Mouse (Mus musculus): Measurements from ENCODE around the gene Esrrg. TPM values are rescaled to one million over a fixed set of nuclear protein-coding genes. Genes with fewer than 3 reads are reported as not detected.

The Esrrg gene
- polyA plus RNA-seq, 1 experiment from 2014 or later: 51.4 TPM

DNA sequence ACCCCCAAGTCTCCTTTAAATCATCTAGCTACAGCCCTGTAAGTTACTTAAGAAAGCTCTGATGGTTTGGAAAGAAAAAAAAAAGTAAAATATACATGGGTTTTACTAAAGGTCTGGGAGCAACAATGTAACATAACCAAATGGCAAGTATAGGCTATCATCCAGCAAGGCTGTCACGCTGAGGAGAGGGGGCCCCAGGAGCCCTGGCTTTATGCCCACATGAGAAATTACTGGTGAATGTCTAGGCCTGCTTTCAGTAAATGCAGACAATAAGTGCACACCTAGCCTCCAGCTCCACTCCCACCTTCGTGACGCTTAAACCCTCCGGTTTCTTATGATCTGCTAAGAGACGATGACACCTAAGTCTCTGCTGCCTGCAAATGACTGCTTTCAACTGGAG, 360.9 kb downstream of the Esrrg start:
- Histone ChIP-seq H3K4me2 (ENCODE audit: low read depth, low read length) (no peak overlapping the region), H3K9me3 (ENCODE audit: control insufficient read depth, low read length) (no peaks in the 10 kb centered on the region), H3K4me1 (ENCODE audit: control insufficient read depth, insufficient read depth, low read length) (no peaks in the 10 kb centered on the region), H3K4me3 (ENCODE audit: low read depth, low read length) (no peak overlapping the region), H3K36me3 (ENCODE audit: control insufficient read depth, insufficient read depth, low read length) (no peaks in the 10 kb centered on the region), H3K9ac (replicated peaks; ENCODE audit: low read depth, low read length) (no peak overlapping the region), H3K27ac (ENCODE audit: low read depth, low read length) (no peak overlapping the region), H3K27me3 (ENCODE audit: control insufficient read depth, insufficient read depth, low read length) (no peaks in the 10 kb centered on the region)
- WGBS: 82% methylated on average over 5 of the region's 5 CpGs
- no peak for ATAC-seq (ENCODE audit: low read depth)

DNA sequence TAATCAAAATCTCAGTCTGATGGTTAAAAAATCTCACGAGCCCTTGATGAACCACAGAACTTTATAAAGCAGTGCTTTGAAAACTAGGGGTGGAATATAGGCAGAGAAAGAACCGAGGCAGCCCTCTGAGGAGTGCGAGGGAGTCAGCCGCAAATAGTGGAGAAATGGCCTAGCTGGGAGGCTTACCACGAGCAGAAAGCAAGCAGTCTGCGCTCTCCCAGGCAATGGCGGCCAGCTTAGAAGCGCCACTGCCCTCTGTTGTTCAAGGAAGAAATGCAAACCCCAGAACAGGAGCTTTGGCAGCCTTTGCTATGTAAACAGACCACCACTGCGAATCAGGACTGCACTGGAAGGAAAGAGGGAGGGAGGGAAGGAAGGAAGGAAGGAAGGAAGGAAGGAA, 365.8 kb downstream of the Esrrg start:
- 12% methylated on average over 9 of the region's 9 CpGs for WGBS
- 0 out of 2 replicates have a peak, but pooled peaks cover 4% of the 10 kb centered on the region for H3K4me1 ChIP-seq (ENCODE audit: control insufficient read depth, insufficient read depth, low read length)

DNA sequence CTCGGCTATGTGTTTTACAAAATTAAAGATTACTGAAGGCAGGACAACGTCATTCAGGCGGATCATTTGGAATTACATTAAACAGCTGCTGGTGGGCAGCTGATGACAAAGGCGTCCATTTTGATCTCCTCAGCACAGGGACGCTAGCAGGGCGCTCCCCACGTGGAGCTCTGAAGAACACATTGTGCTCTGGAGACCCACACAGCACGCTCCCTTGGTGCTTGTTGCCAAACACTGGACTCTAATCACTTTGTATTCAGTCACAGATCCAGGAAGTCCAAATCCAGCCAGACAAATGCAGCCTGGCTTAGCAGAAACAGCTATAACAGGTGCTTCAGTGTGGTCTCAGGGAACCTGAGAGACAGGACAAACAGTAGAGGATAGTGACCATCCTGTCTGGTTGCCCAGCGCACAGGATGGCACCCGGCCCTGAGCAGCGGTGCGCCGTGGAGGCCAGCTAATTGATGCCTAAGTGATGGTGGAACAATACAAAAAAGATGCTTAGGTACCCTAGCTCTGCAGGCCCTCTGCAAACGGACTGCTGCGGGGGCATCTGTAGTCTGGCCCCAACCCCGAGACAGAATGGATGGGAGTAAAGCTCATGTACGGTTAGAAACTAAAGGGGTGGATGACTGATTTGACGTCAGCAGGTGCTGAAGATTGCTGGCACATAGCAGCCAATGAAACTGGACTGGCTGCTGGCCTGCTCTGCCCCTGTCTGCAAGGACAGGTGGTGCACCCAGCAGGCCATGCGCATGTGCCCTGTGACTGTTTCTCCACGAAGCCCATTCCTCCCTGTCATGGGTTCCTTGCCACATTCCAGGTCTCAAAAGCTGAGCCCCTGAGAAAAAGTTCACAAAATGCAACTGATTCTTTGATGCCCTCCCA, 367.1 kb downstream of the Esrrg start:
- Histone ChIP-seq H3K4me3 (ENCODE audit: low read depth, low read length) (no peak overlapping the region), H3K9me3 (ENCODE audit: control insufficient read depth, low read length) (no peaks in the 10 kb centered on the region), H3K36me3 (ENCODE audit: control insufficient read depth, insufficient read depth, low read length) (no peaks in the 10 kb centered on the region), H3K27me3 (ENCODE audit: control insufficient read depth, insufficient read depth, low read length) (no peaks in the 10 kb centered on the region; the same call in 1 of the 2 replicates), H3K4me1 (ENCODE audit: control insufficient read depth, insufficient read depth, low read length) (0 out of 2 replicates have a peak, but pooled peaks cover 4% of the 10 kb centered on the region), H3K4me2 (ENCODE audit: low read depth, low read length) (no peak overlapping the region), H3K9ac (replicated peaks; ENCODE audit: low read depth, low read length) (0 out of 2 replicates have a peak overlapping the region, but pooled peaks have one; percentile 7), H3K27ac (ENCODE audit: low read depth, low read length) (no peak overlapping the region)
- ATAC-seq (ENCODE audit: low read depth): no peak
- 56% methylated on average over 20 of the region's 20 CpGs for WGBS

More for the DNA sequence above, 365.8 kb downstream of the Esrrg start:
- Histone ChIP-seq H3K4me2 (ENCODE audit: low read depth, low read length) (no peak overlapping the region), H3K9me3 (ENCODE audit: control insufficient read depth, low read length) (no peaks in the 10 kb centered on the region), H3K27me3 (ENCODE audit: control insufficient read depth, insufficient read depth, low read length) (no peaks in the 10 kb centered on the region; the same call in 1 of the 2 replicates), H3K9ac (replicated peaks; ENCODE audit: low read depth, low read length) (no peak overlapping the region), H3K4me3 (ENCODE audit: low read depth, low read length) (no peak overlapping the region), H3K27ac (ENCODE audit: low read depth, low read length) (no peak overlapping the region), H3K36me3 (ENCODE audit: control insufficient read depth, insufficient read depth, low read length) (no peaks in the 10 kb centered on the region)
- ATAC-seq (ENCODE audit: low read depth): peak; percentile 46; the same call in 1 of the 2 replicates

- H3K9me3 ChIP-seq (ENCODE audit: control insufficient read depth, low read length): no peaks in the 10 kb centered on the region
- no peak overlapping the region for H3K4me2 ChIP-seq (ENCODE audit: low read depth, low read length)
- H3K9ac ChIP-seq (replicated peaks; ENCODE audit: low read depth, low read length): no peak overlapping the region
- no peak for ATAC-seq (ENCODE audit: low read depth)
- no peaks in the 10 kb centered on the region for H3K36me3 ChIP-seq (ENCODE audit: control insufficient read depth, insufficient read depth, low read length)
- no peaks in the 10 kb centered on the region; the same call in 1 of the 2 replicates for H3K27me3 ChIP-seq (ENCODE audit: control insufficient read depth, insufficient read depth, low read length)
- WGBS: 90% methylated on average over 9 of the region's 9 CpGs
- H3K4me3 ChIP-seq (ENCODE audit: low read depth, low read length): no peak overlapping the region
- no peak overlapping the region for H3K27ac ChIP-seq (ENCODE audit: low read depth, low read length)
- H3K4me1 ChIP-seq (ENCODE audit: control insufficient read depth, insufficient read depth, low read length): 0 out of 2 replicates have a peak, but pooled peaks cover 4% of the 10 kb centered on the region
Measured at GRCm38 (mm10) chr1:187976353-187976730, 367.8 kb downstream of the Esrrg start.

DNA sequence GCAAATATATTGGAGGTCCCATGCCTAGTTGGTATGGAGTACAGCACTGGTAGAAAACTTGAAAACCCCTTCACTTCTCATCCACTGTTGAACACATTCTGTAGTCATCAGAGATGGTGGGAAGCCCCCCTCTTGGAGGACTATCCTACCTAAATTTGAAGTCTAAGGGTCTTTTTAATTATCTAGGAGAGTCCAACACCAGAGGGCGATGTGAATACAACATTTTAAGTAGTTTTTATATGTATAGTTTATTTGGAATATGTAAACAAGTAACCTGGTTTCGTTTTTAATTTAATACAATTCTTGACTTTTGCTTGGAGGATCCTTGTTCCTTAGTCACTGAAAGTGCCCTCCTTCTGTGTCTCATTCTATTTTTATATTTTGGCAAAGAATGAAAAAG, 372.4 kb downstream of the Esrrg start:
- Histone ChIP-seq H3K4me3 (ENCODE audit: low read depth, low read length) (no peak overlapping the region), H3K4me1 (ENCODE audit: control insufficient read depth, insufficient read depth, low read length) (no peaks in the 10 kb centered on the region), H3K36me3 (ENCODE audit: control insufficient read depth, insufficient read depth, low read length) (no peaks in the 10 kb centered on the region), H3K9ac (replicated peaks; ENCODE audit: low read depth, low read length) (no peak overlapping the region), H3K27ac (ENCODE audit: low read depth, low read length) (no peak overlapping the region), H3K4me2 (ENCODE audit: low read depth, low read length) (no peak overlapping the region), H3K9me3 (ENCODE audit: control insufficient read depth, low read length) (no peaks in the 10 kb centered on the region), H3K27me3 (ENCODE audit: control insufficient read depth, insufficient read depth, low read length) (no peaks in the 10 kb centered on the region; the same call in 1 of the 2 replicates)
- ATAC-seq (ENCODE audit: low read depth): no peak
- 86% methylated on average over 2 of the region's 2 CpGs for WGBS

GRCm38 (mm10) chr1:187983177-187983576, 374.6 kb downstream of the Esrrg start:
- no peak overlapping the region for H3K9ac ChIP-seq (replicated peaks; ENCODE audit: low read depth, low read length)
- H3K4me1 ChIP-seq (ENCODE audit: control insufficient read depth, insufficient read depth, low read length): no peaks in the 10 kb centered on the region
- H3K36me3 ChIP-seq (ENCODE audit: control insufficient read depth, insufficient read depth, low read length): no peaks in the 10 kb centered on the region
- no peaks in the 10 kb centered on the region for H3K9me3 ChIP-seq (ENCODE audit: control insufficient read depth, low read length)
- no peak for ATAC-seq (ENCODE audit: low read depth)
- H3K27ac ChIP-seq (ENCODE audit: low read depth, low read length): no peak overlapping the region
- no peak overlapping the region for H3K4me2 ChIP-seq (ENCODE audit: low read depth, low read length)
- no peak overlapping the region for H3K4me3 ChIP-seq (ENCODE audit: low read depth, low read length)
- no peaks in the 10 kb centered on the region for H3K27me3 ChIP-seq (ENCODE audit: control insufficient read depth, insufficient read depth, low read length)
- WGBS: 12% methylated on average over 4 of the region's 4 CpGs

DNA sequence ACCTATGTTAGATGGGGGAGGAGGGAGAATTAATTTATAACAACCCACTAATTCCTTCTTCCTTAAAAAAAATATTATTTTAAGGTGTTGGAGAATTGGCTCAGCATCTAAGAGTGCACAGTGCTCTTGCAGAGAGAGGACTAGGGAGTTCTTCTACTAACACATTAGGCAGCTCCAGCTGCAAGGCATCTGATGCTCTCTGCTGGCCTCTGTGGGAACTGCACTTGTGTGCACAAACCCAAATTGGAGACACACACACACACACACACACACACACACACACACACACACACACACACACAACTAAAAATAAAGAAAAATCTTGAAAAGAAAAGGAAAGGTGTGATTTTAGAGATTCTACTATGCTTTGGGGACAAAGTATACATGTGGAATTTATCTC, 381.6 kb downstream of the Esrrg start:
- Histone ChIP-seq H3K36me3 (ENCODE audit: control insufficient read depth, insufficient read depth, low read length) (no peaks in the 10 kb centered on the region), H3K4me1 (ENCODE audit: control insufficient read depth, insufficient read depth, low read length) (no peaks in the 10 kb centered on the region), H3K4me2 (ENCODE audit: low read depth, low read length) (no peak overlapping the region), H3K27ac (ENCODE audit: low read depth, low read length) (no peak overlapping the region), H3K27me3 (ENCODE audit: control insufficient read depth, insufficient read depth, low read length) (no peaks in the 10 kb centered on the region), H3K4me3 (ENCODE audit: low read depth, low read length) (no peak overlapping the region), H3K9ac (replicated peaks; ENCODE audit: low read depth, low read length) (no peak overlapping the region), H3K9me3 (ENCODE audit: control insufficient read depth, low read length) (no peaks in the 10 kb centered on the region)
- ATAC-seq (ENCODE audit: low read depth): no peak

DNA sequence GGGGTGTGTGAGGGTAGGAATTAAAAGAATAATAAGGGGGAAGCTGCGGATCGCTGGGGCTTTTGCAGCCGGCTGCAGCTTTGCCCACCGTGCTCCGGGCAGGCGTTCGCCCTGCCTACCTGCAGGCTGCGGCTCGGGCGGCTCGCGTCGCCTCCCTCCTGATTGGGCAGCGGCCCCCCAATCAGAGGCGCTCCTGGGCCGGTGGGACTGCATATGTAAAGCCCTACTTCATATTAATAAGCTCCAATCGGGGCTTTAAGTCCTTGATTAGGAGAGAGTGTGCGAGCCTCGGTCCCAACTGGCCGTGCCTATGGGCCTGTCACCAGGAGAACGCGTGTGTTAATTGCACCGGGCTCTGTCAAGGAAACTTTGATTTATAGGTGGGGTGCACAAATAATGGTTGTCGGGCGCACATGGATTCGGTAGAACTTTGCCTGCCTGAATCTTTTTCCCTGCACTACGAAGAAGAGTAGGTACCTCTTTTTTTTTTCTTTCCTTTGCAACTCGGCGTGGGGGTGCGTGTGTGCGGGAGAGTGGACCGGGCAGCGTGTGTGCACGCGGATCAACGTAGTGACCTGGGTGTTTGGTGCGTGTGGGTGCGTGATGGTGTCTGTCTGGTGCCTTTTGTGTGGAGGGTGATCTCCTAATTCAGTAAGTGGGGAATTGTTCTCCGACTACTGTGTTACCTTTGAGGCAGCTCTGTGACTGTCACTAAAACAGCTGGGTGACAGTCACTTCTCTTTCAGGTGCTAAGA, 389.2 kb downstream of the Esrrg start:
- Histone ChIP-seq H3K9ac (replicated peaks; ENCODE audit: low read depth, low read length) (peak overlapping the region; percentile 32; the same call in 1 of the 2 replicates), H3K4me3 (ENCODE audit: low read depth, low read length) (peak overlapping the region; percentile 43), H3K4me2 (ENCODE audit: low read depth, low read length) (peak overlapping the region; percentile 87), H3K27ac (ENCODE audit: low read depth, low read length) (peak overlapping the region; percentile 10; the same call in 1 of the 2 replicates), H3K9me3 (ENCODE audit: control insufficient read depth, low read length) (no peaks in the 10 kb centered on the region), H3K4me1 (ENCODE audit: control insufficient read depth, insufficient read depth, low read length) (no peaks in the 10 kb centered on the region), H3K27me3 (ENCODE audit: control insufficient read depth, insufficient read depth, low read length) (no peaks in the 10 kb centered on the region), H3K36me3 (ENCODE audit: control insufficient read depth, insufficient read depth, low read length) (no peaks in the 10 kb centered on the region)
- under 1% methylated on average over 39 of the region's 39 CpGs for WGBS
- ATAC-seq (ENCODE audit: low read depth): peak; percentile 95

DNA sequence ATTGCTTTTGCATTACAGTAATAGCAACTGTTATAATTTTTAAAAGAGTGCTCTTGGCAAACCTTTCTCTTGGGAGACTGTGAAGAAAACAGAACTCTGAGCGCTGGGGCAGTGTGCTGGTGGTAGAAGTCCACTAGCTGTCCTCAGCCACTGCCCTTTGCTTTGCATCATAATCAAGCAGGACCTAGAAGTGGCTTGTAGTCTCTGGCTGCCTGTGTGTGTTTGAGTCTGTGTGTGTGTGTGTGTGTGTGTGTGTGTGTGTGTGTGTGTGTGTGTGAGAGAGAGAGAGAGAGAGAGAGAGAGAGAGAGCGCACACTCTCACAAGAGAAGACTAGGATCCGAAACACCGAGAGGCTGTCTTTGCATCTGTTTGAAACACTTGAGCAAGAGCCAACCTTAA, 390.5 kb downstream of the Esrrg start:
- no peak for ATAC-seq (ENCODE audit: low read depth)
- no peaks in the 10 kb centered on the region for H3K9me3 ChIP-seq (ENCODE audit: control insufficient read depth, low read length)
- H3K9ac ChIP-seq (replicated peaks; ENCODE audit: low read depth, low read length): no peak overlapping the region

More for the DNA sequence above, 390.5 kb downstream of the Esrrg start:
- Histone ChIP-seq H3K27ac (ENCODE audit: low read depth, low read length) (no peak overlapping the region), H3K4me3 (ENCODE audit: low read depth, low read length) (peak overlapping the region; percentile 23), H3K4me2 (ENCODE audit: low read depth, low read length) (no peak overlapping the region), H3K4me1 (ENCODE audit: control insufficient read depth, insufficient read depth, low read length) (no peaks in the 10 kb centered on the region), H3K27me3 (ENCODE audit: control insufficient read depth, insufficient read depth, low read length) (no peaks in the 10 kb centered on the region), H3K36me3 (ENCODE audit: control insufficient read depth, insufficient read depth, low read length) (no peaks in the 10 kb centered on the region)
- WGBS: 68% methylated on average over 4 of the region's 4 CpGs
